Mouse (Mus musculus): ENCODE results near the gene Sf3b1. TPM values are rescaled to one million over a fixed set of nuclear protein-coding genes. Genes with fewer than 3 reads are reported as not detected.
"Not testable (repeated sequence)": the region's sequence is repeated elsewhere in the genome, so short reads cannot be mapped to it uniquely, and the experiment has no call there.

Gene Sf3b1
- 112 and 130 TPM in 2 replicates for polyA plus RNA-seq (2015; fragmentation: Nextera tagmentation; extraction: Ambion mirVana)

GRCm38 (mm10) chr1:55027253-55027801 lies at the start of gene Sf3b1:
TSS of gene Sf3b1 (minus strand) at chr1:55027481.
- peak; percentile 98 for ATAC-seq (ENCODE audit: insufficient read depth)

GRCm38 (mm10) chr1:55076395-55076743 lies 49.1 kb upstream of the Sf3b1 start:
- H3K4me1 ChIP-seq (replicated peaks): peaks cover 46% of the 10 kb centered on the region
- no peak for ATAC-seq (ENCODE audit: insufficient read depth)
- no peak overlapping the region for H3K4me3 ChIP-seq (replicated peaks)
- H3K9me3 ChIP-seq (replicated peaks): no peaks in the 10 kb centered on the region
- H3K36me3 ChIP-seq (replicated peaks): peaks cover 57% of the 10 kb centered on the region
- H3K27ac ChIP-seq (replicated peaks): 0 out of 2 replicates have a peak overlapping the region, but pooled peaks have one; percentile 74
- H3K27me3 ChIP-seq: no peaks in the 10 kb centered on the region
- no peak overlapping the region for H3K4me2 ChIP-seq
- no peak overlapping the region for H3K9ac ChIP-seq

More at GRCm38 (mm10) chr1:55027253-55027801, at the start of gene Sf3b1:
- H3K27ac ChIP-seq (replicated peaks): peak within 1 kb of the TSS; percentile 97
- peaks cover 77% of the 10 kb centered on the region for H3K4me1 ChIP-seq (replicated peaks)
- peaks cover 5% of the 10 kb centered on the region; the same call in 1 of the 2 replicates for H3K36me3 ChIP-seq (replicated peaks)
- WGBS (ENCODE audit: insufficient replicate concordance): 2% methylated on average over 46 of the region's 46 CpGs
- H3K4me2 ChIP-seq: peak within 1 kb of the TSS; percentile 79
- H3K9me3 ChIP-seq (replicated peaks): no peaks in the 10 kb centered on the region
- H3K4me3 ChIP-seq (replicated peaks): peak within 1 kb of the TSS; percentile 81
- H3K9ac ChIP-seq: peak within 1 kb of the TSS; percentile 97
- no peaks in the 10 kb centered on the region for H3K27me3 ChIP-seq

GRCm38 (mm10) chr1:55075652-55076394 lies 48.5 kb upstream of the Sf3b1 start:
- peak; percentile 82 for ATAC-seq (ENCODE audit: insufficient read depth)
- WGBS (ENCODE audit: insufficient replicate concordance): 19% methylated on average over 5 of the region's 5 CpGs
- H3K4me3 ChIP-seq (replicated peaks): no peak overlapping the region
- peaks cover 46% of the 10 kb centered on the region for H3K4me1 ChIP-seq (replicated peaks)
- no peak overlapping the region; the same call in 1 of the 2 replicates for H3K4me2 ChIP-seq
- no peaks in the 10 kb centered on the region for H3K9me3 ChIP-seq (replicated peaks)
- peaks cover 55% of the 10 kb centered on the region for H3K36me3 ChIP-seq (replicated peaks)
- H3K27me3 ChIP-seq: no peaks in the 10 kb centered on the region
- peak overlapping the region; percentile 74 for H3K27ac ChIP-seq (replicated peaks)
- no peak overlapping the region for H3K9ac ChIP-seq

- no peak overlapping the region; the same call in 1 of the 2 replicates for H3K27ac ChIP-seq (replicated peaks)
- H3K4me2 ChIP-seq: no peak overlapping the region
- WGBS (ENCODE audit: insufficient replicate concordance): 41% methylated on average over 2 of the region's 2 CpGs
- no peak overlapping the region for H3K4me3 ChIP-seq (replicated peaks)
- peaks cover 46% of the 10 kb centered on the region for H3K4me1 ChIP-seq (replicated peaks)
- no peak for ATAC-seq (ENCODE audit: insufficient read depth)
- no peak overlapping the region for H3K9ac ChIP-seq
- no peaks in the 10 kb centered on the region for H3K27me3 ChIP-seq
- H3K9me3 ChIP-seq (replicated peaks): no peaks in the 10 kb centered on the region
- H3K36me3 ChIP-seq (replicated peaks): peaks cover 48% of the 10 kb centered on the region
Observed at GRCm38 (mm10) chr1:55074757-55075156, 47.5 kb upstream of the Sf3b1 start.

GRCm38 (mm10) chr1:55072328-55072727 lies 45.0 kb upstream of the Sf3b1 start:
- H3K27me3 ChIP-seq; H3K4me2 ChIP-seq; ATAC-seq (ENCODE audit: insufficient read depth); H3K27ac ChIP-seq (replicated peaks); H3K4me3 ChIP-seq (replicated peaks); H3K9me3 ChIP-seq (replicated peaks); H3K9ac ChIP-seq: not testable (repeated sequence)
- peaks cover 39% of the 10 kb centered on the region for H3K4me1 ChIP-seq (replicated peaks)
- H3K36me3 ChIP-seq (replicated peaks): peaks cover 48% of the 10 kb centered on the region

- no peak overlapping the region for H3K9ac ChIP-seq
- no peak overlapping the region for H3K27ac ChIP-seq (replicated peaks)
- H3K9me3 ChIP-seq (replicated peaks): no peaks in the 10 kb centered on the region
- no peaks in the 10 kb centered on the region for H3K27me3 ChIP-seq
- no peak overlapping the region for H3K4me2 ChIP-seq
- peak; percentile 55; the same call in 1 of the 2 replicates for ATAC-seq (ENCODE audit: insufficient read depth)
- H3K36me3 ChIP-seq (replicated peaks): peaks cover 43% of the 10 kb centered on the region
- WGBS (ENCODE audit: insufficient replicate concordance): 48% methylated on average over 4 of the region's 4 CpGs
- no peak overlapping the region for H3K4me3 ChIP-seq (replicated peaks)
- peaks cover 37% of the 10 kb centered on the region for H3K4me1 ChIP-seq (replicated peaks)
Observed at GRCm38 (mm10) chr1:55061772-55062171, 34.5 kb upstream of the Sf3b1 start.

- no peak overlapping the region for H3K4me3 ChIP-seq (replicated peaks)
- peak overlapping the region; percentile 51 for H3K27ac ChIP-seq (replicated peaks)
- 44% methylated on average over 5 of the region's 5 CpGs for WGBS (ENCODE audit: insufficient replicate concordance)
- peak overlapping the region; percentile 4; the same call in 1 of the 2 replicates for H3K4me2 ChIP-seq
- peak; percentile 26; the same call in 1 of the 2 replicates for ATAC-seq (ENCODE audit: insufficient read depth)
- H3K4me1 ChIP-seq (replicated peaks): peaks cover 37% of the 10 kb centered on the region
- no peaks in the 10 kb centered on the region for H3K27me3 ChIP-seq
- H3K9me3 ChIP-seq (replicated peaks): no peaks in the 10 kb centered on the region
- peaks cover 36% of the 10 kb centered on the region for H3K36me3 ChIP-seq (replicated peaks)
- H3K9ac ChIP-seq: no peak overlapping the region
Observed at GRCm38 (mm10) chr1:55061099-55061498, 33.8 kb upstream of the Sf3b1 start.

GRCm38 (mm10) chr1:55058383-55058782 lies 31.1 kb upstream of the Sf3b1 start:
- not testable (repeated sequence) for H3K9ac ChIP-seq; H3K27ac ChIP-seq (replicated peaks); H3K27me3 ChIP-seq; ATAC-seq (ENCODE audit: insufficient read depth); H3K4me2 ChIP-seq; H3K4me3 ChIP-seq (replicated peaks); H3K9me3 ChIP-seq (replicated peaks)
- peaks cover 57% of the 10 kb centered on the region for H3K4me1 ChIP-seq (replicated peaks)
- 64% methylated on average over 2 of the region's 3 CpGs for WGBS (ENCODE audit: insufficient replicate concordance)
- H3K36me3 ChIP-seq (replicated peaks): peaks cover 19% of the 10 kb centered on the region; the same call in 1 of the 2 replicates

- H3K4me3 ChIP-seq (replicated peaks): no peak overlapping the region
- 62% methylated on average over 5 of the region's 5 CpGs for WGBS (ENCODE audit: insufficient replicate concordance)
- ATAC-seq (ENCODE audit: insufficient read depth): no peak
- H3K27me3 ChIP-seq: no peaks in the 10 kb centered on the region
- H3K27ac ChIP-seq (replicated peaks): no peak overlapping the region
- no peaks in the 10 kb centered on the region for H3K9me3 ChIP-seq (replicated peaks)
- no peak overlapping the region for H3K9ac ChIP-seq
- H3K36me3 ChIP-seq (replicated peaks): peaks cover 6% of the 10 kb centered on the region; the same call in 1 of the 2 replicates
- H3K4me2 ChIP-seq: no peak overlapping the region
- H3K4me1 ChIP-seq (replicated peaks): peaks cover 48% of the 10 kb centered on the region
Observed at GRCm38 (mm10) chr1:55055322-55056115, 28.2 kb upstream of the Sf3b1 start.

- no peaks in the 10 kb centered on the region for H3K9me3 ChIP-seq (replicated peaks)
- peaks cover 31% of the 10 kb centered on the region for H3K4me1 ChIP-seq (replicated peaks)
- 56% methylated on average over 4 of the region's 4 CpGs for WGBS (ENCODE audit: insufficient replicate concordance)
- H3K27me3 ChIP-seq: no peaks in the 10 kb centered on the region
- peak overlapping the region; percentile 79 for H3K9ac ChIP-seq
- no peak for ATAC-seq (ENCODE audit: insufficient read depth)
- H3K4me2 ChIP-seq: peak overlapping the region; percentile 94
- H3K4me3 ChIP-seq (replicated peaks): peak overlapping the region; percentile 86
- H3K36me3 ChIP-seq (replicated peaks): peaks cover 6% of the 10 kb centered on the region; the same call in 1 of the 2 replicates
- H3K27ac ChIP-seq (replicated peaks): peak overlapping the region; percentile 99
Observed at GRCm38 (mm10) chr1:55053596-55053995, 26.3 kb upstream of the Sf3b1 start.

- peak overlapping the region; percentile 94 for H3K4me2 ChIP-seq
- peaks cover 29% of the 10 kb centered on the region for H3K4me1 ChIP-seq (replicated peaks)
- H3K27ac ChIP-seq (replicated peaks): peak overlapping the region; percentile 99
- H3K9me3 ChIP-seq (replicated peaks): no peaks in the 10 kb centered on the region
- WGBS (ENCODE audit: insufficient replicate concordance): under 1% methylated on average over 42 of the region's 42 CpGs
- peak overlapping the region; percentile 86 for H3K4me3 ChIP-seq (replicated peaks)
- H3K9ac ChIP-seq: peak overlapping the region; percentile 79
- H3K36me3 ChIP-seq (replicated peaks): peaks cover 6% of the 10 kb centered on the region; the same call in 1 of the 2 replicates
- peak; percentile 84 for ATAC-seq (ENCODE audit: insufficient read depth)
- H3K27me3 ChIP-seq: no peaks in the 10 kb centered on the region
Observed at GRCm38 (mm10) chr1:55053005-55053404, 25.7 kb upstream of the Sf3b1 start.
